Mouse (Mus musculus) lung, embryonic 16.5 days (tissue): ENCODE results near the gene Prkci. TPM values are rescaled to one million over a fixed set of nuclear protein-coding genes. Genes with fewer than 3 reads are reported as not detected.

ENCODE experiments used
- ATAC-seq: fragments of 200-750 bp; cut with Nextera tagmentation; 2 replicates; pipeline ENCODE4 v1.8.0; 2017; ENCODE audit warnings: low read depth, mild to moderate bottlenecking, moderate library complexity
- H3K27ac ChIP-seq: fragments of 300-500 bp; sonication (generic); 2 replicates; pipeline ENCODE4 v1.5.1; 2014; ENCODE audit warnings: mild to moderate bottlenecking, control low read depth, low read length
- H3K27me3 ChIP-seq: fragments of 300-500 bp; sonication (generic); 2 replicates; pipeline ENCODE4 v1.6.1; 2014; ENCODE audit warnings: low read depth, low read length, mixed read lengths; ENCODE audit not compliant: control insufficient read depth, insufficient read depth
- H3K36me3 ChIP-seq: fragments of 300-500 bp; sonication (generic); 2 replicates; pipeline ENCODE4 v1.6.1; 2014; ENCODE audit warnings: low read length; ENCODE audit not compliant: control insufficient read depth, insufficient read depth
- H3K4me1 ChIP-seq: fragments of 300-500 bp; sonication (generic); replicated peaks from 2 replicates; pipeline ENCODE4 v1.6.1; 2014; ENCODE audit warnings: low read length, mixed read lengths; ENCODE audit not compliant: control insufficient read depth, insufficient read depth
- H3K4me2 ChIP-seq: fragments of 300-500 bp; sonication (generic); 2 replicates; pipeline ENCODE4 v1.6.1; 2014; ENCODE audit warnings: low read depth, low read length, control low read depth
- H3K4me3 ChIP-seq: fragments of 300-500 bp; sonication (generic); 2 replicates; pipeline ENCODE4 v1.5.1; 2014; ENCODE audit warnings: mild to moderate bottlenecking, low read length, control low read depth
- H3K9ac ChIP-seq: fragments of 300-500 bp; sonication (generic); 2 replicates; pipeline ENCODE4 v1.6.1; 2014; ENCODE audit warnings: low read length, control low read depth
- H3K9me3 ChIP-seq: fragments of 300-500 bp; sonication (generic); 2 replicates; pipeline ENCODE4 v1.6.1; 2016; ENCODE audit warnings: low read length; ENCODE audit not compliant: control insufficient read depth
- WGBS: fragments of 180-500 bp; shearing (Covaris S2); extraction: QIAGEN DNeasy Blood & Tissue Kit; methylation state at CpG from one replicate; pipeline ENCODE4 v1.1.7; 2014; 5-methylcytosine and 5-hydroxymethylcytosine counted together
- polyA plus RNA-seq: library from polyadenylated mRNA; unstranded; fragments of >200 nt; fragmentation: Nextera tagmentation; extraction: Ambion mirVana; gene quantifications from 2 replicates; pipeline ENCODE4 v1.2.1, GENCODE M21; 2015

Gene Prkci
- polyA plus RNA-seq, 1 experiment from 2014 or later = 53.2 TPM

DNA sequence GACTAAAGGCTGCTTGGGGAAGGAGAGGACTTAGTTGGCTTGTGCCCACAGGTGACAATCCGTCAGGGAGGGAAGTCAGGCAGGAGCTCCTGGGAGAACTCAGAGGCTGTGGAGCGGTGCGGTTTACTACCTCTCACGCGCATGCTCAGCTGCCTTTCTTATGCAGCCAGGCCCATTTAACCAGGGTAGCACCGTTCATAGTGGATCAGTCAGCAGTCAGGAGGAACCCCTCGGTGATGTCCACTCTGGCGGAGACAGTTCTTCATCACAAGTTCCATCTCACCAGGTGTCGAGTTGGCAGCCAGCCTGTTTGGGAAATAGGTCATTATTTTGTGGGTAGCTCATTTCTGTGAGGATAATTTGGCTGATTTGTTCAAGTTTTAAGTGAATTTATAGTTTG lies 36.1 kb downstream of the Prkci start:
- no peaks in the 10 kb centered on the region for H3K27me3 ChIP-seq
- H3K4me3 ChIP-seq = no peak overlapping the region
- H3K4me1 ChIP-seq = no peaks in the 10 kb centered on the region
- ATAC-seq = no peak
- H3K36me3 ChIP-seq = peaks cover 10% of the 10 kb centered on the region; the same call in 1 of the 2 replicates
- H3K4me2 ChIP-seq = no peak overlapping the region
- no peak overlapping the region for H3K9ac ChIP-seq
- 91% methylated on average over 9 of the region's 9 CpGs for WGBS
- no peak overlapping the region for H3K27ac ChIP-seq
- no peaks in the 10 kb centered on the region for H3K9me3 ChIP-seq

DNA sequence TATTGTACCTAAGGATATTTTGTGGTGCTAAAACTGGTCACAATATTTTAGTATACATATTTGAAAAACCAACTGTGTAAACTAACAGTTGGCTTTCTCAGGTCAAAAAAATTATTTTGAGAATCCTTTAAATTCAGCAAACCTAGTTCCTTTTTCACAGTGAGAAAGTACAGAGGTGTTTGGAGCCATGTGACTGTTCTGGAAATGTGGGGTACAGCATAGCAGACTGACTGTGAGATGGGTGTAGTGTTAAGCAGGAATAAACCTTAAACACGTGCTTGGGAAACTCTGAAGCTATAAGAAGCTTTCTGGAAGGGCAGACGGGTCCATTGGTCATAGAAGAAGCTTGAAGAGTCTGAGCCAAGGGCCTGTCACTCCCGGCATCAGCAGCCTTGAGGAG lies 38.1 kb downstream of the Prkci start:
- Histone ChIP-seq H3K27me3 (no peaks in the 10 kb centered on the region), H3K4me2 (no peak overlapping the region), H3K9ac (no peak overlapping the region), H3K27ac (no peak overlapping the region), H3K4me1 (no peaks in the 10 kb centered on the region), H3K9me3 (no peaks in the 10 kb centered on the region), H3K4me3 (no peak overlapping the region), H3K36me3 (peaks cover 13% of the 10 kb centered on the region)
- WGBS = 62% methylated on average over 3 of the region's 3 CpGs
- no peak for ATAC-seq

DNA sequence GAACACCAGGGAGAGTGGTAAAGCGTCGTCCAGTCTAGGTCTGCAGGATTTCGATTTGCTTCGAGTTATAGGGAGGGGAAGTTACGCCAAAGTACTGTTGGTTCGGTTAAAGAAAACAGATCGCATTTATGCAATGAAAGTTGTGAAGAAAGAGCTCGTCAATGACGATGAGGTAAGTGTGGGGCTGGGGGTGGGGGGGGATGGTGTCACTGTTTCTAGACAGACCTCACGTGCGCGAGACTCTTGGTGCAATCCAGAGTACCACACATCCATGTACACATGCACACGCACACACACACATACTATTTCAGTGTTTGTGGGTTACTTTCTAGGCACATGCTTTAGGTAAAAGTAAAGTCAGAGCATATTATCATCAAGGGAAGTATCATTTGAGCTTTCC lies 42.3 kb downstream of the Prkci start:
- peaks cover 21% of the 10 kb centered on the region for H3K36me3 ChIP-seq

DNA sequence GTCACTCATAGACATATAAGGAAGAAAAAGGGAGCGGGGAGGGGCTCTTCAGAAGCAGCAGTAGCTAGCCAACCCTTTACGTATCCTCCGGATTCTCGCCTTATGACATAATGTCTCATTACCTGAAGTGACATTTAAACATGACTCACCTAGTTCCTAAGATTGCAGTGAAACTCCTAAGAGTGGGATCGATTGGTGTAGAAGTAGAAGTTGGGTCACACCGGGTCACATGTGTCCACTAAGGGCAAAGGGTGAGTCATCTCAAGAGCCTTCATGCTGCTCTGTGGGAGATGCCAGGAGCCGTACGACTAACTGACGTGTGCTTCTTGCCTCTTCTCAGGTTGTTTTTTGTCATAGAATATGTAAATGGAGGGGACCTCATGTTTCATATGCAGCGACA lies 43.1 kb downstream of the Prkci start:
- no peak overlapping the region for H3K4me2 ChIP-seq
- no peak overlapping the region for H3K9ac ChIP-seq
- 76% methylated on average over 10 of the region's 10 CpGs for WGBS
- no peaks in the 10 kb centered on the region for H3K4me1 ChIP-seq
- H3K36me3 ChIP-seq = peaks cover 20% of the 10 kb centered on the region
- H3K27ac ChIP-seq = no peak overlapping the region
- ATAC-seq = no peak
- H3K9me3 ChIP-seq = no peaks in the 10 kb centered on the region
- H3K4me3 ChIP-seq = no peak overlapping the region
- no peaks in the 10 kb centered on the region for H3K27me3 ChIP-seq

More for the DNA sequence above, 42.3 kb downstream of the Prkci start:
- no peak overlapping the region for H3K9ac ChIP-seq
- H3K27ac ChIP-seq = no peak overlapping the region
- WGBS = 91% methylated on average over 13 of the region's 13 CpGs
- H3K4me1 ChIP-seq = no peaks in the 10 kb centered on the region
- no peak overlapping the region for H3K4me3 ChIP-seq
- H3K27me3 ChIP-seq = no peaks in the 10 kb centered on the region
- no peaks in the 10 kb centered on the region for H3K9me3 ChIP-seq
- H3K4me2 ChIP-seq = no peak overlapping the region
- ATAC-seq = no peak

DNA sequence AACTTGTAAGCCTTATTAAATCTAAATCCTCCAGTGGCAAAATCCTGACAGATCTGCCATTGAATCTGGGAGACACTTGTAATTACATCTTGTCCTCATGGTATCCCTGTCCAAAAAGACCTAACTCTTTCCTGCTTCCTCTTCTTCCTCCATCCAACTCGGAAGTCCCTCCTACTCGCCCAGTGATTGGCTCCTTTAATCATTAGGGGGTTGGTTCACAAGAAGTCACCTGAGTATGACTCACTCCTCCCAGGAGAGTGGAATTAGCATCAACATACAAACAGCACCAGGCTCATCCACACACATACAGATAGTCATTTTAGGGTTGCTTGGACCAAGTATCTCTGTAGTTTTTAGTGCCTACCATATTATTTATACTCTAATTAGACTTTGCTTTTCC lies 47.4 kb downstream of the Prkci start:
- H3K4me1 ChIP-seq = no peaks in the 10 kb centered on the region
- peaks cover 13% of the 10 kb centered on the region for H3K36me3 ChIP-seq
- no peak overlapping the region for H3K4me3 ChIP-seq
- H3K9ac ChIP-seq = no peak overlapping the region
- no peaks in the 10 kb centered on the region for H3K27me3 ChIP-seq
- ATAC-seq = no peak
- H3K4me2 ChIP-seq = no peak overlapping the region
- 74% methylated on average over 2 of the region's 2 CpGs for WGBS
- H3K9me3 ChIP-seq = no peaks in the 10 kb centered on the region
- no peak overlapping the region for H3K27ac ChIP-seq

DNA sequence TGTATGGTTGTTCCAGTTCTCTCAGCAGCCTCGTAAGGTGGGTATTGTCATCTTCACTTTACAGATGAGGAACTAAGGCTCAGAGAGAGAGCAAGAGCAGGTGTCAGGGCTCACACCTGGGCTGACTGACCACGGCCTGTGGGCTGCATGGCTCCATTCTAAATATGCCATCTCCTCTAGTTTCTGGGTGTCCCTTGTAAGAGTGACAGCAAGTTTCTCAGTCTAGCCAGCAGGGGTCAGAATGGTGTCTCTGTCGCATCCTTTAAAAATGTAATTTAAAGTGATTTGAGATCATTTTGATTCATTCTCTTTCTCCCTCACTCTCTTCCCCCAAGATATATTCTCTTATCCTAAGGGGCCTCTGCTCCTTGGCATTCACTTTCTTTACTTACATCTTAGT lies 51.7 kb downstream of the Prkci start:
- Histone ChIP-seq H3K27ac (no peak overlapping the region), H3K36me3 (peaks cover 9% of the 10 kb centered on the region), H3K9ac (no peak overlapping the region), H3K4me3 (no peak overlapping the region), H3K4me1 (no peaks in the 10 kb centered on the region), H3K9me3 (no peaks in the 10 kb centered on the region), H3K27me3 (no peaks in the 10 kb centered on the region), H3K4me2 (no peak overlapping the region)
- WGBS = 61% methylated on average over 3 of the region's 3 CpGs
- no peak for ATAC-seq

DNA sequence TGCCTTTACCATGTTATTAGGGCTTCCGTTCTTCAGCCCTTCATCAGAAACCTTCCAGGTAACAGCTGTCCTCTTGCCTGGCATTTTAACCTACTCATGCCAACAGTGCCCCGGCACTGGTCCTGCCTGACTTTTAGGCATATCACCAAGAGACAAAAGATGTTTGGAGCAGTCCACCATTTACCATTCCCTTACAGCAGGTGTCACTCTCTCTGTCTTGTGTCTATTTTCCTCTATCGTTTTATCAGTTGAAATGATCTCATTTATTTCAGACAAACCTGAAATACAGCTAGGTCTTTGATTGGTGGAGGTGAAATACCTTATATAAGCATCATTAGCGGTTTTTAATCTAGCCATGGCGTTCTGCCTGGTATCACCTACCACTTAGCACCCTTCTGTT lies 53.5 kb downstream of the Prkci start:
- H3K36me3 ChIP-seq = peaks cover 2% of the 10 kb centered on the region; the same call in 1 of the 2 replicates
- no peak for ATAC-seq
- no peaks in the 10 kb centered on the region for H3K9me3 ChIP-seq
- no peaks in the 10 kb centered on the region for H3K27me3 ChIP-seq
- H3K4me1 ChIP-seq = no peaks in the 10 kb centered on the region
- WGBS = 83% methylated on average over 5 of the region's 5 CpGs
- no peak overlapping the region for H3K27ac ChIP-seq
- no peak overlapping the region for H3K4me2 ChIP-seq
- H3K9ac ChIP-seq = no peak overlapping the region
- no peak overlapping the region for H3K4me3 ChIP-seq

DNA sequence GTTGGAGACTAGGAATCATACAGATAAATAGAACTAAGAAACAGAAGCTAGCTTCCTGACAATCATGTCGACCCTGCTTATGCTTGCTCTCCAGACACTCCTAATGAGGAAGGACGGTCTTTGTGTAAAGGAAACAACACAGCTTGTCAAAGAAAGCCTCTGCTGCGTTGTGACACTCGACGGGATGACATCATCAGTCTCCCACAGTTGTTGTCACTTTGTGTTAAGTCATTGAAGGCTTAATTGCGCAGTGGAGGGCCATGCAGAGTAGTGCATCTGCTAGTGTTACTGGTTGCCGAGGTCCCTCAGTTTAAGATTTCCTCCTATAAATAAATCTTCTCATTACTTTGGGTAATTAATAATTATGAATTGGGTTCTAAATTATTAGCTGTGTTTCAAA lies 54.8 kb downstream of the Prkci start:
- no peak overlapping the region for H3K4me3 ChIP-seq
- no peak overlapping the region for H3K27ac ChIP-seq
- no peaks in the 10 kb centered on the region for H3K9me3 ChIP-seq
- ATAC-seq = no peak
- no peak overlapping the region for H3K4me2 ChIP-seq
- no peak overlapping the region for H3K9ac ChIP-seq
- H3K36me3 ChIP-seq = peaks cover 2% of the 10 kb centered on the region; the same call in 1 of the 2 replicates
- 68% methylated on average over 7 of the region's 7 CpGs for WGBS
- no peaks in the 10 kb centered on the region for H3K4me1 ChIP-seq
- H3K27me3 ChIP-seq = no peaks in the 10 kb centered on the region

DNA sequence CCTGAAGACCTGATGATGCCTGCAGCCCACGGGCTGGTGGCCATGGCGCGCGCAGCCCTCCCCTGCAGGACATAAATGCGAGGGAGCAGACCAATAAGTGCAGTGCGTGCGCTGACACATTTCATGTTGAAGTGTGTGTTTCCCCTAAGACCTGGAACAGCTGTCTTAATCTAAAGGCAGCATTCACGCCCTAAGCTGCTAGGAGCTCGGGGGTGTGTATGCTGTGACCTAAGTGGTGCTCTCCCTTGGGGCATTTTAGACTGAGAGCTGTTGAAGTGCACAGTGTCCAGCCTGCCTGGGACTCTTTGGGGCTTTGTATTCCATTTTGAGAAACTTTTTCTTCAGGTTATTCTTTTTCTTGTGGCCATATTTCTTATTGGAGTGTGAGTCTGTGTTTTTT lies 56.2 kb downstream of the Prkci start:
- ATAC-seq = no peak
- Histone ChIP-seq H3K27ac (no peak overlapping the region), H3K4me3 (no peak overlapping the region), H3K9me3 (no peaks in the 10 kb centered on the region), H3K4me1 (no peaks in the 10 kb centered on the region), H3K4me2 (no peak overlapping the region), H3K36me3 (peaks cover 2% of the 10 kb centered on the region; the same call in 1 of the 2 replicates), H3K9ac (no peak overlapping the region), H3K27me3 (no peaks in the 10 kb centered on the region)
- 88% methylated on average over 9 of the region's 9 CpGs for WGBS

DNA sequence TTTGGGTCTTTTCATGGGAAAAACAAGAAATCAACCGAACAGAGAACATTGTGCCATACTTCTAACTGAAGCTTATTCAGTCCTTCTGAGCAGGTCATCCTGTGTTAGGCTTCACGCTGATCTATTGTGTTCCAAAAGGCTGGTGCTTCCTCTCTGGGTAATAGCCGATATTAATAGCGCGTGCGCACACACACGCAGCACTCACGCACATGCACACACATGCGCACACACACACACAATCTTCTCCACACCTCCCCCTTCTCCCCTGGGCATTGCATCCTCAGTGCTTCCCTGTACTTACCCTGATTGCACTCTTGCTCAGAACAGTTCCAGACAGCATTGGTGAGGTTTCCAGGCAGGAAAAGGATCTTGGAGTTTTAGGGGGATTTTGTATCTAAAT lies 57.6 kb downstream of the Prkci start:
- H3K36me3 ChIP-seq = peaks cover 2% of the 10 kb centered on the region; the same call in 1 of the 2 replicates
- no peak for ATAC-seq
- no peak overlapping the region for H3K9ac ChIP-seq
- H3K9me3 ChIP-seq = no peaks in the 10 kb centered on the region
- H3K4me1 ChIP-seq = no peaks in the 10 kb centered on the region
- no peak overlapping the region for H3K4me2 ChIP-seq
- 88% methylated on average over 9 of the region's 9 CpGs for WGBS
- H3K27ac ChIP-seq = no peak overlapping the region
- no peaks in the 10 kb centered on the region for H3K27me3 ChIP-seq
- no peak overlapping the region for H3K4me3 ChIP-seq
